In the genomic region with DNA sequence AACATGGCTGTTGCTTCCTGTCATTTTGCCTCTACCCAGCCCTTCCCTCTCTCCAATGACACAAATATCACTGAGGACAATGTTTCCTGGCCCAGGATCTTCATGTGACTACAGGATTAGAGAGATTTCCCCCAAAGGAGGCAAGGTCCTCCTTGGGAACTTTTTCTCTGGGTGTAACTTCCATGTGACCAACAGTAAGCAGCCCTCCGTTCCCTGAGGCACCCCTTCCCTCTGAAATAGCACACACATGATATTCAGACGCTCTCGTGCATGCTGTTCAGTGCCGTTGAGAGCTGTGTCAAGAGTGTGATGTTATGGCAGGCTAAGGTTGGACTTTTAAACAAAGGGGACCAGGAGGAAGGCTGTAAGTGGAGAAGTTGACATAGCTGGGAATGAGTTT, we compare ENCODE assay signal across 28 mouse cellular contexts.
"Had no signal": no experiment of that assay in that cellular context is flagged by ENCODE, and none has a peak within 500 bp of the region (broad histone marks: within the 10 kb centered on the region; RNA-seq: fewer than 3 reads in every experiment).

No protein-coding gene starts in this region.

- ATAC-seq: forebrain, embryonic 13.5 days; forebrain, embryonic 14.5 days; forebrain, embryonic 15.5 days; forebrain, embryonic 16.5 days; forebrain, postnatal 0 days had no signal

- H3K27me3 ChIP-seq: embryonic facial prominence, embryonic 12.5 days; embryonic facial prominence, embryonic 15.5 days; forebrain, embryonic 15.5 days had no signal

- H3K4me3 ChIP-seq: embryonic facial prominence, embryonic 10.5 days; embryonic facial prominence, embryonic 12.5 days; embryonic facial prominence, embryonic 13.5 days; embryonic facial prominence, embryonic 15.5 days; erythroblast, embryonic 14.5 days; forebrain, embryonic 10.5 days; forebrain, embryonic 12.5 days; forebrain, embryonic 13.5 days; forebrain, embryonic 15.5 days; gastrocnemius, adult 2 months; heart, adult 2 months had no signal

- H3K4me2 ChIP-seq: embryonic facial prominence, embryonic 12.5 days; embryonic facial prominence, embryonic 13.5 days; embryonic facial prominence, embryonic 15.5 days; forebrain, embryonic 12.5 days; forebrain, embryonic 13.5 days; forebrain, embryonic 15.5 days had no signal

- H3K27ac ChIP-seq: embryonic facial prominence, embryonic 10.5 days; embryonic facial prominence, embryonic 12.5 days; embryonic facial prominence, embryonic 13.5 days; embryonic facial prominence, embryonic 15.5 days; forebrain, embryonic 10.5 days; forebrain, embryonic 12.5 days; forebrain, embryonic 13.5 days; forebrain, embryonic 15.5 days; gastrocnemius, adult 2 months; heart, adult 2 months had no signal

- H3K4me1 ChIP-seq: embryonic facial prominence, embryonic 15.5 days; forebrain, embryonic 15.5 days had no signal

- DNase-seq: cerebellum, adult 2 months; cerebellum, adult 8-10 months; cerebellum, adult 9-10 months; cerebellum, adult 9-11 months; cerebellum, postnatal 10 days; cerebellum, postnatal 14 days; cerebellum, postnatal 25 days; cerebellum, postnatal 36 days; embryo, embryonic 11 days; forebrain, postnatal 0 days; gastrocnemius, adult 2 months; gastrocnemius, postnatal 10 days; gastrocnemius, postnatal 14 days; gastrocnemius, postnatal 25 days; gastrocnemius, postnatal 36 days; heart, adult 18-20 months; heart, adult 2 months had no signal

- H3K9ac ChIP-seq: embryonic facial prominence, embryonic 12.5 days; embryonic facial prominence, embryonic 13.5 days; embryonic facial prominence, embryonic 15.5 days; forebrain, embryonic 12.5 days; forebrain, embryonic 13.5 days; forebrain, embryonic 15.5 days; forebrain, postnatal 0 days had no signal

- H3K36me3 ChIP-seq: embryonic facial prominence, embryonic 10.5 days; embryonic facial prominence, embryonic 12.5 days; embryonic facial prominence, embryonic 13.5 days; embryonic facial prominence, embryonic 15.5 days; forebrain, embryonic 10.5 days; forebrain, embryonic 12.5 days; forebrain, embryonic 15.5 days had no signal

- H3K9me3 ChIP-seq: embryonic facial prominence, embryonic 10.5 days; embryonic facial prominence, embryonic 12.5 days; embryonic facial prominence, embryonic 13.5 days; embryonic facial prominence, embryonic 15.5 days; forebrain, embryonic 10.5 days; forebrain, embryonic 12.5 days; forebrain, embryonic 13.5 days; forebrain, embryonic 15.5 days had no signal
